ENCODE assay signal across 8 mouse cellular contexts in the genomic region with DNA sequence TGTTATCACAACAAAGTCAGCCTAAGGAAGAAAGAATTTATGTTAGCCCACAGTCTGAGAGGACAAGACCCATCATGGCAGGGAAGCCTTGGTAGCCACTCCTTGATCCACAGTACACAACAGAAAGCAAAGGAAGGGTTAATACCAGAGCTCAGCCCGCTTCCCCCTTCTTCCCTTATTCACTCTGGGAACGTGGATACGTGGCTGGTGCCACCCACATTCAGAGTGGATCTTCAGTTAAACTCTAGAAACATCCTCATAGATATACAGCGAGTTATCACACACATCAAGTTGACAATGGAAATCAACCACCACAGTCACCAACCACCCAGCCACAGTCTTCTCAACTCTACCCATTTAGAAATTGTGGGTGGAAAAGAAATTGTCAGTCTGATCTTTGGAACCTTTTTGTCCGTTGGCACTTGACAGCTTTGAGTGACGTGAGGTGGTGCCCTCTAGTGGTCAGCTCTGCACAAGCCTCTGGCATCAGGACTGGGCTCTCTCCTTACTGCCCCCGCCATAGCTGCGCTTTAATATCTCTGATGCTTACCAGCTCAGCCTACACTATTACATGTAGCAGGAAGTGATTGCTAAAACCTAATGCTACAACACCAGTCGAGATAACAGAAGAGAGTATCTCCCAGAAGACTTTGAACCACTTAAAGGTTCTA. TPM values are rescaled to one million over a fixed set of nuclear protein-coding genes. Genes with fewer than 3 reads are reported as not detected.
DNase-seq lines count a peak whose midpoint lies in the region; ATAC-seq and TF ChIP-seq lines count a peak whose summit lies in the region.

No protein-coding gene starts in this region.

- no peak overlapping the region for H3K27ac ChIP-seq in heart, adult 2 months
- H3K27ac ChIP-seq in heart, embryonic 12.5 days (ENCODE audit: poor library complexity, severe bottlenecking) = no peak overlapping the region
- H3K27ac ChIP-seq in embryonic fibroblast, embryonic 13.5 days (ENCODE audit: insufficient read depth, low read length) = no peak overlapping the region

- intact Hi-C loops in heart, adult 2 months (cut with DNase I) = no loop called here

- 22% methylated on average over 9 of the region's 9 CpGs for WGBS in heart, adult 2 months
- 22% methylated on average over 9 of the region's 9 CpGs for WGBS in heart, embryonic 12.5 days

- no peaks in the 10 kb centered on the region for H3K79me2 ChIP-seq in heart, adult 2 months (replicated peaks; ENCODE audit: control insufficient read depth, insufficient read depth, low read length)

- TF ChIP-seq CTCF in heart, adult 2 months (IDR thresholded peaks at IDR 0.05) = peak; percentile 95; the same call in 1 of the 2 replicates
- peak; percentile 88; the same call in 1 of the 2 replicates for TF ChIP-seq CTCF in embryonic fibroblast, embryonic 13.5 days (IDR thresholded peaks at IDR 0.05; ENCODE audit: borderline replicate concordance, insufficient read depth, low read length)

- DNase-seq in heart, adult 2 months = peak; percentile 62 to 68
- DNase-seq in adrenal gland, postnatal 36 days = peak; percentile 75 to 85
- DNase-seq in layer of hippocampus, adult 9-11 months = peak; percentile 32
- peak; percentile 48 for DNase-seq in mesoderm, embryonic 11.5 days (ENCODE audit: low read depth, low spot score)
- DNase-seq in spleen, postnatal 4 days (ENCODE audit: low spot score in 2 of 2) = peak; percentile 81 to 92

- no peak for ATAC-seq in heart, embryonic 12.5 days (ENCODE audit: insufficient number of reproducible peaks, low FRiP score)
- ATAC-seq in hematopoietic stem cell, adult 5-6 weeks (replicated peaks in 1 of 2; ENCODE audit: insufficient read depth in 1 of 2, low FRiP score in 2 of 2, low TSS enrichment in 1 of 2, low read depth in 1 of 2, poor library complexity in 2 of 2, severe bottlenecking in 2 of 2) = peak; percentile 91 to 95

- H3K36me3 ChIP-seq in heart, adult 2 months (ENCODE audit: control insufficient read depth, insufficient read depth, low read length) = no peaks in the 10 kb centered on the region
- H3K36me3 ChIP-seq in heart, embryonic 12.5 days = no peaks in the 10 kb centered on the region

- peaks cover 3% of the 10 kb centered on the region for H3K4me1 ChIP-seq in heart, adult 2 months (ENCODE audit: control insufficient read depth, insufficient read depth, low read length)
- peaks cover 2% of the 10 kb centered on the region; the same call in 1 of the 2 replicates for H3K4me1 ChIP-seq in heart, embryonic 12.5 days (replicated peaks)
- no peaks in the 10 kb centered on the region for H3K4me1 ChIP-seq in embryonic fibroblast, embryonic 13.5 days (ENCODE audit: control insufficient read depth, insufficient read depth, low read length)

- TF ChIP-seq EP300 in heart, adult 2 months (IDR thresholded peaks at IDR 0.05; ENCODE audit: insufficient read depth, low read depth, low read length) = 0 out of 2 replicates have a peak, but pooled peaks have one; percentile 32

- H3K27me3 ChIP-seq in heart, adult 2 months (ENCODE audit: control insufficient read depth, insufficient read depth, low read length) = no peaks in the 10 kb centered on the region
- H3K27me3 ChIP-seq in heart, embryonic 12.5 days (replicated peaks) = no peaks in the 10 kb centered on the region

- no peak for TF ChIP-seq POLR2A in heart, adult 2 months (IDR thresholded peaks at IDR 0.05; ENCODE audit: insufficient read depth, low read depth, low read length)
- TF ChIP-seq POLR2A in embryonic fibroblast, embryonic 13.5 days (IDR thresholded peaks at IDR 0.05; ENCODE audit: low read depth, low read length) = no peak

- no peaks in the 10 kb centered on the region for H3K9me3 ChIP-seq in heart, embryonic 12.5 days (replicated peaks)

- no peak overlapping the region for H3K9ac ChIP-seq in heart, adult 2 months (ENCODE audit: low read depth, low read length)
- no peak overlapping the region for H3K9ac ChIP-seq in heart, embryonic 12.5 days

- no peak overlapping the region for H3K4me3 ChIP-seq in heart, adult 2 months
- no peak overlapping the region for H3K4me3 ChIP-seq in heart, embryonic 12.5 days
- H3K4me3 ChIP-seq in embryonic fibroblast, embryonic 13.5 days (ENCODE audit: insufficient read depth, low read length) = no peak overlapping the region

- H3K4me2 ChIP-seq in heart, embryonic 12.5 days = no peak overlapping the region

RNA-seq across cellular contexts. Expression of gene Rpia, which starts 5.7 kb away (rescaled TPM):
- total RNA-seq in heart, adult 2 months (2021) = 10 to 100 TPM; 12.9 to 15.2 TPM
- 6.6 and 12.4 TPM in 2 replicates for polyA plus RNA-seq in heart, adult 2 months (2012; rRNA removed)
- polyA plus RNA-seq in heart, embryonic 12.5 days (2016; fragmentation: Nextera tagmentation; extraction: Ambion mirVana) = 0.86 and 1.1 TPM in 2 replicates
- 10 to 100 TPM; 18.5 to 25.0 TPM for total RNA-seq in adrenal gland, postnatal 36 days (2021)
- polyA plus RNA-seq in embryonic fibroblast, embryonic 13.5 days (2011; ENCODE audit: insufficient read length, low read depth, missing spikeins) = 7.8 TPM in 2 replicates
- 95.5 and 161 TPM in 2 replicates for total RNA-seq in hematopoietic stem cell, adult 5-6 weeks (2017)

RNA-seq across cellular contexts. Expression of gene Eif2ak3, which starts 46.6 kb away (rescaled TPM):
- total RNA-seq in heart, adult 2 months (2021) = 1 to 10 TPM; 8.4 to 8.5 TPM
- 4.0 and 6.9 TPM in 2 replicates for polyA plus RNA-seq in heart, adult 2 months (2012; rRNA removed)
- 9.5 and 10.8 TPM in 2 replicates for polyA plus RNA-seq in heart, embryonic 12.5 days (2016; fragmentation: Nextera tagmentation; extraction: Ambion mirVana)
- total RNA-seq in adrenal gland, postnatal 36 days (2021) = 10 to 100 TPM; 19.4 to 20.0 TPM
- polyA plus RNA-seq in embryonic fibroblast, embryonic 13.5 days (2011; ENCODE audit: insufficient read length, low read depth, missing spikeins) = 21.7 and 23.8 TPM in 2 replicates
- 16.6 and 17.0 TPM in 2 replicates for total RNA-seq in hematopoietic stem cell, adult 5-6 weeks (2017)

Comparison
In these comparisons a context has a peak if more than half of its experiments do, and no peak if none do; other contexts are left out.
1. DNase-seq: peak in every context shown above with its lines; median percentile 86 in spleen, postnatal 4 days; 80 in adrenal gland, postnatal 36 days; 65 in heart, adult 2 months; 48 in mesoderm, embryonic 11.5 days; 32 in layer of hippocampus, adult 9-11 months.